In genomic region chr14:98169421-98170076, GRCm38 (mm10) we compare ENCODE assay signal across 8 mouse cellular contexts. TPM values are rescaled to one million over a fixed set of nuclear protein-coding genes. Genes with fewer than 3 reads are reported as not detected.
DNase-seq lines count a peak whose midpoint lies in the region; ATAC-seq and TF ChIP-seq lines count a peak whose summit lies in the region.

Gene Dach1, minus strand, starts transcription at chr14:98169765.

- H3K27ac ChIP-seq in heart, embryonic 10.5 days: peak within 1 kb of the TSS; percentile 94
- no peak within 1 kb of the TSS for H3K27ac ChIP-seq in liver, embryonic 14.5 days

- H3K4me2 ChIP-seq in liver, embryonic 14.5 days (ENCODE audit: low read depth): peak within 1 kb of the TSS; percentile 67

- no peak for TF ChIP-seq CTCF in liver, embryonic 14.5 days (IDR thresholded peaks at IDR 0.05; ENCODE audit: low read depth)

- H3K4me1 ChIP-seq in heart, embryonic 10.5 days: peaks cover 3% of the 10 kb centered on the region; the same call in 1 of the 2 replicates
- H3K4me1 ChIP-seq in liver, embryonic 14.5 days (replicated peaks; ENCODE audit: control insufficient read depth in 2 of 2, insufficient read depth in 2 of 2, low read length in 1 of 2): no peaks in the 10 kb centered on the region; a peak in 1 of 4 replicates

- H3K4me3 ChIP-seq in heart, embryonic 10.5 days: peak within 1 kb of the TSS; percentile 88
- H3K4me3 ChIP-seq in liver, embryonic 14.5 days (ENCODE audit: insufficient read depth in 1 of 2, low read depth in 2 of 2, low read length in 2 of 2): peak within 1 kb of the TSS; percentile 52 to 57

- no peaks in the 10 kb centered on the region for H3K9me3 ChIP-seq in heart, embryonic 10.5 days
- no peaks in the 10 kb centered on the region for H3K9me3 ChIP-seq in liver, embryonic 14.5 days (ENCODE audit: control insufficient read depth, low read length)

- ATAC-seq in liver, embryonic 14.5 days (ENCODE audit: insufficient read depth): peak; percentile 40; the same call in 1 of the 2 replicates

- no peaks in the 10 kb centered on the region for H3K36me3 ChIP-seq in heart, embryonic 10.5 days
- no peaks in the 10 kb centered on the region for H3K36me3 ChIP-seq in liver, embryonic 14.5 days (replicated peaks; ENCODE audit: control insufficient read depth, insufficient read depth, low read depth)

- no peaks in the 10 kb centered on the region for H3K27me3 ChIP-seq in heart, embryonic 10.5 days (ENCODE audit: insufficient read depth, poor library complexity, severe bottlenecking)
- peaks cover 19% of the 10 kb centered on the region for H3K27me3 ChIP-seq in liver, embryonic 14.5 days (ENCODE audit: control insufficient read depth, insufficient read depth, low read length)

- no peak for TF ChIP-seq EP300 in liver, embryonic 14.5 days (IDR thresholded peaks at IDR 0.05; ENCODE audit: low read depth)

- WGBS in heart, embryonic 10.5 days: 0% methylated on average over 30 of the region's 32 CpGs
- under 1% methylated on average over 32 of the region's 32 CpGs for WGBS in liver, embryonic 14.5 days (ENCODE audit: insufficient replicate concordance)

- DNase-seq in right cerebral cortex, adult 18-20 months: peak; percentile 38
- DNase-seq in right cerebral cortex, postnatal 36 days (ENCODE audit: low spot score in 2 of 2): no peak
- peak; percentile 57 for DNase-seq in embryo, embryonic 11.5 days (ENCODE audit: low read depth, low spot score)
- peak; percentile 88 for DNase-seq in heart, embryonic 10.5 days (ENCODE audit: low spot score)
- DNase-seq in kidney, adult 9 months: peak; percentile 92
- peak in 2 of 3 experiments; percentile 10 to 11 for DNase-seq in liver, embryonic 14.5 days (ENCODE audit: low read depth in 3 of 3, low spot score in 3 of 3)
- peak; percentile 77 for DNase-seq in neural tube, embryonic 10.5 days (ENCODE audit: extremely low spot score, low spot score)
- DNase-seq in urinary bladder, postnatal 14 days (ENCODE audit: low spot score): peak; percentile 52

- H3K9ac ChIP-seq in liver, embryonic 14.5 days (replicated peaks): no peak within 1 kb of the TSS; the same call in 1 of the 2 replicates

RNA-seq across cellular contexts. Expression of gene Dach1, which starts in this region (rescaled TPM):
- 3.4 and 4.0 TPM in 2 replicates for polyA plus RNA-seq in heart, embryonic 10.5 days (2016; fragmentation: Nextera tagmentation; extraction: Ambion mirVana)
- 0.11 and 0.17 TPM in 2 replicates for polyA plus RNA-seq in liver, embryonic 14.5 days (2012; rRNA removed)
- polyA plus RNA-seq in liver, embryonic 14.5 days (2014; fragmentation: Nextera tagmentation; extraction: Ambion mirVana): 0.20 and 0.29 TPM in 2 replicates

Comparison
In these comparisons a context has a peak if more than half of its experiments do, and no peak if none do; other contexts are left out.
1. DNase-seq: peak in right cerebral cortex, adult 18-20 months (single experiment), embryo, embryonic 11.5 days (single experiment), heart, embryonic 10.5 days (single experiment), kidney, adult 9 months (single experiment), neural tube, embryonic 10.5 days (single experiment) and urinary bladder, postnatal 14 days (single experiment); none in right cerebral cortex, postnatal 36 days (0 of 2).
2. Peak in DNase-seq, ATAC-seq, H3K4me3 ChIP-seq and H3K4me2 ChIP-seq in liver, embryonic 14.5 days; RNA of the gene not detected or under 1 TPM.